Mouse (Mus musculus): ENCODE results near the gene Ggt5. TPM values are rescaled to one million over a fixed set of nuclear protein-coding genes. Genes with fewer than 3 reads are reported as not detected.

Gene Ggt5
- total RNA-seq, 2 experiments from 2014 or later: 4.2 to 4.7 TPM

GRCm38 (mm10) chr10:75620818-75621217 is 31.7 kb downstream of the Ggt5 start:
- DNase-seq: no peak

GRCm38 (mm10) chr10:75625920-75626319 is 36.8 kb downstream of the Ggt5 start:
- DNase-seq: no peak

- no peak for DNase-seq
Measured at GRCm38 (mm10) chr10:75626991-75627390, 37.9 kb downstream of the Ggt5 start.

- peak; percentile 49 to 58 for DNase-seq
Measured at GRCm38 (mm10) chr10:75627490-75627889, 38.4 kb downstream of the Ggt5 start.

GRCm38 (mm10) chr10:75632633-75633032 is 43.5 kb downstream of the Ggt5 start:
- DNase-seq: peak; percentile 76 to 89

- DNase-seq: peak; percentile 49 to 71
Measured at GRCm38 (mm10) chr10:75633048-75633447, 43.9 kb downstream of the Ggt5 start.

- no peak for DNase-seq
Measured at GRCm38 (mm10) chr10:75633576-75634139, 44.5 kb downstream of the Ggt5 start.

GRCm38 (mm10) chr10:75634610-75635009 is 45.5 kb downstream of the Ggt5 start:
- DNase-seq: no peak

GRCm38 (mm10) chr10:75635019-75635692 is 46.0 kb downstream of the Ggt5 start:
- no peak for DNase-seq

- peak; percentile 89 to 98 for DNase-seq
Measured at GRCm38 (mm10) chr10:75635693-75636055, 46.5 kb downstream of the Ggt5 start.

- DNase-seq: no peak
Measured at GRCm38 (mm10) chr10:75636084-75636786, 47.1 kb downstream of the Ggt5 start.

- no peak for DNase-seq
Measured at GRCm38 (mm10) chr10:75637711-75638110, 48.6 kb downstream of the Ggt5 start.

- no peak for DNase-seq
Measured at GRCm38 (mm10) chr10:75641721-75642222, 52.6 kb downstream of the Ggt5 start.

GRCm38 (mm10) chr10:75642436-75642835 is 53.3 kb downstream of the Ggt5 start:
- DNase-seq: no peak

- peak in 1 of 2 experiments; percentile 33 for DNase-seq
Measured at GRCm38 (mm10) chr10:75642891-75643290, 53.8 kb downstream of the Ggt5 start.

- peak in 1 of 2 experiments; percentile 51 for DNase-seq
Measured at GRCm38 (mm10) chr10:75643741-75644343, 54.7 kb downstream of the Ggt5 start, which contains the start of gene Susd2. TSS of gene Susd2 (minus strand) at chr10:75644008.

- no peak for DNase-seq
Measured at GRCm38 (mm10) chr10:75645616-75646015, 56.5 kb downstream of the Ggt5 start.

GRCm38 (mm10) chr10:75646406-75646805 is 57.3 kb downstream of the Ggt5 start:
- DNase-seq: no peak

GRCm38 (mm10) chr10:75647362-75647761 is 58.2 kb downstream of the Ggt5 start:
- peak; percentile 67 to 80 for DNase-seq

GRCm38 (mm10) chr10:75648091-75648490 is 59.0 kb downstream of the Ggt5 start:
- no peak for DNase-seq

GRCm38 (mm10) chr10:75649001-75649400 is 59.9 kb downstream of the Ggt5 start:
- no peak for DNase-seq

- no peak for DNase-seq
Measured at GRCm38 (mm10) chr10:75649406-75649995, 60.4 kb downstream of the Ggt5 start.
